Mouse (Mus musculus): Measurements from ENCODE around the gene Ttyh3. TPM values are rescaled to one million over a fixed set of nuclear protein-coding genes. Genes with fewer than 3 reads are reported as not detected.

Gene Ttyh3
- polyA plus RNA-seq, 1 experiment from 2014 or later, result 83.3 TPM

GRCm38 (mm10) chr5:140596927-140597588 is 51.8 kb downstream of the Ttyh3 start:
- H3K9ac ChIP-seq (ENCODE audit: low read length), result no peak overlapping the region
- no peaks in the 10 kb centered on the region for H3K4me1 ChIP-seq (replicated peaks; ENCODE audit: control insufficient read depth, insufficient read depth, low read length)
- 80% methylated on average over 18 of the region's 18 CpGs for WGBS
- ATAC-seq (replicated peaks; ENCODE audit: low FRiP score) (no peak), DNase-seq (ENCODE audit: low spot score) (no peak)
- no peak overlapping the region for H3K4me3 ChIP-seq (ENCODE audit: low read depth, low read length)
- H3K36me3 ChIP-seq (ENCODE audit: control insufficient read depth, insufficient read depth, low read length), result no peaks in the 10 kb centered on the region
- H3K4me2 ChIP-seq (ENCODE audit: low read depth, low read length, severe bottlenecking), result no peak overlapping the region
- no peaks in the 10 kb centered on the region for H3K9me3 ChIP-seq (ENCODE audit: control insufficient read depth, low read length)
- no peaks in the 10 kb centered on the region for H3K27me3 ChIP-seq (ENCODE audit: control insufficient read depth, insufficient read depth, low read length)
- no peak overlapping the region for H3K27ac ChIP-seq (ENCODE audit: low read depth, low read length)

DNA sequence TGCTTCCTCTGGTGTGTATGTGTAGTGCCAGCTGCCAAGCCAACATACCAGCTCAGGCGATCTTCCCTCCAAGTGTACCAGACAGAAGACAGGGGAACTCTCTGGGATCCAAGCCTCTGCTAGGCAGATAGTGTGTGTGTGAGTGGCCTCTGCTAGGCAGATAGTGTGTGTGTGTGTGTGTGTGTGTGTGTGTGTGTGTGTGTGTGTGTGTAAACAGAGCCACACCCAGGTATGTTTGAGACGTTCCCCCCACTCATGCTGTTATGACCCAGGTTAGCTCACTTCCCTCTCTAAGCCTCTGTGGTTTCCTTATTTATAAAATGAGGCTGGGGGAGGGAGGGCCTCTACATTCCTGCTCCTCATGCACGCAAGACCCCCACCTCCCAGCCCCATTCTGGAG is 52.4 kb downstream of the Ttyh3 start:
- DNase-seq (ENCODE audit: low spot score) (no peak), ATAC-seq (replicated peaks; ENCODE audit: low FRiP score) (no peak)
- Histone ChIP-seq H3K9me3 (ENCODE audit: control insufficient read depth, low read length) (no peaks in the 10 kb centered on the region), H3K4me1 (replicated peaks; ENCODE audit: control insufficient read depth, insufficient read depth, low read length) (no peaks in the 10 kb centered on the region), H3K27ac (ENCODE audit: low read depth, low read length) (no peak overlapping the region), H3K4me3 (ENCODE audit: low read depth, low read length) (no peak overlapping the region), H3K4me2 (ENCODE audit: low read depth, low read length, severe bottlenecking) (no peak overlapping the region), H3K36me3 (ENCODE audit: control insufficient read depth, insufficient read depth, low read length) (no peaks in the 10 kb centered on the region), H3K9ac (ENCODE audit: low read length) (no peak overlapping the region), H3K27me3 (ENCODE audit: control insufficient read depth, insufficient read depth, low read length) (no peaks in the 10 kb centered on the region)
- 77% methylated on average over 3 of the region's 3 CpGs for WGBS

GRCm38 (mm10) chr5:140594846-140595245 is 54.0 kb downstream of the Ttyh3 start:
- Histone ChIP-seq H3K4me3 (ENCODE audit: low read depth, low read length) (no peak overlapping the region), H3K4me1 (replicated peaks; ENCODE audit: control insufficient read depth, insufficient read depth, low read length) (no peaks in the 10 kb centered on the region), H3K27me3 (ENCODE audit: control insufficient read depth, insufficient read depth, low read length) (no peaks in the 10 kb centered on the region), H3K4me2 (ENCODE audit: low read depth, low read length, severe bottlenecking) (no peak overlapping the region), H3K27ac (ENCODE audit: low read depth, low read length) (no peak overlapping the region), H3K9me3 (ENCODE audit: control insufficient read depth, low read length) (no peaks in the 10 kb centered on the region), H3K9ac (ENCODE audit: low read length) (no peak overlapping the region), H3K36me3 (ENCODE audit: control insufficient read depth, insufficient read depth, low read length) (no peaks in the 10 kb centered on the region)
- DNase-seq (ENCODE audit: low spot score), result no peak
- ATAC-seq (replicated peaks; ENCODE audit: low FRiP score), result no peak
- WGBS, result 65% methylated on average over 5 of the region's 5 CpGs

DNA sequence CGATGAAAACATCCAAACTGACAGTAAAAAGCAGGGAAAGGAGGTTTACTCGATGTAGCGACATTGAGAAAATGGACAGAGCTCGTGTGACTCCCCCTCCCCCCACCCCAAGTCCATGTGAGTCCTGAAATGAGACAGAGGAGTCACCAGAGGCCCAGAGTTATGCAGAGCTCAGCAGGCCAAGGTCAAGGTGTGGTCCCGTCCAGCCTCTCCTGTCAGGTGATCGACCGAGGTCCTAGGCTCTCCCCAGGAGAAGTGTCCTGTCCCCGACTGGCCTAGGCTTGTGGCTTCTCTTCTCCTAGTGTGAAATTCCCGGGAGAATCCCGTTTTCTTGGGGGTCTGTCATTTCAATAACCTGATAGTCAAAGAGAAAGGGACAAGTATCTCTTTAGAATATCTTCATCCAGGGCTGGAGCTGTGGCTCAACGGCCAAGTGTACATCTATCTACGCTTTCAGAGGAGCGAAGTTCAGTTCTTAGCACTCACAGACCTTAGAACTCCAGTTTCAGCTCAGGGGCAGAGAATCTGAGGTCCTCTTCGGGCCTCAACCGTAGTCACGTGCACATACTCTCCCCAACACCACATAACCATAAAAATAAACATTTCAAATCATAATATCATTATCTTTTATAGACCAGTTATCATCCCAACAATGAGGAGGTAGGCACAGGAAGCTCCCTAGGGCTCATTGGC is 59.6 kb downstream of the Ttyh3 start:
- ATAC-seq (replicated peaks; ENCODE audit: low FRiP score) (no peak), DNase-seq (ENCODE audit: low spot score) (no peak)
- Histone ChIP-seq H3K4me1 (replicated peaks; ENCODE audit: control insufficient read depth, insufficient read depth, low read length) (peaks cover 7% of the 10 kb centered on the region), H3K4me2 (ENCODE audit: low read depth, low read length, severe bottlenecking) (no peak overlapping the region), H3K4me3 (ENCODE audit: low read depth, low read length) (no peak overlapping the region), H3K36me3 (ENCODE audit: control insufficient read depth, insufficient read depth, low read length) (no peaks in the 10 kb centered on the region), H3K9ac (ENCODE audit: low read length) (no peak overlapping the region), H3K27me3 (ENCODE audit: control insufficient read depth, insufficient read depth, low read length) (no peaks in the 10 kb centered on the region), H3K27ac (ENCODE audit: low read depth, low read length) (no peak overlapping the region), H3K9me3 (ENCODE audit: control insufficient read depth, low read length) (no peaks in the 10 kb centered on the region)
- 91% methylated on average over 16 of the region's 16 CpGs for WGBS

DNA sequence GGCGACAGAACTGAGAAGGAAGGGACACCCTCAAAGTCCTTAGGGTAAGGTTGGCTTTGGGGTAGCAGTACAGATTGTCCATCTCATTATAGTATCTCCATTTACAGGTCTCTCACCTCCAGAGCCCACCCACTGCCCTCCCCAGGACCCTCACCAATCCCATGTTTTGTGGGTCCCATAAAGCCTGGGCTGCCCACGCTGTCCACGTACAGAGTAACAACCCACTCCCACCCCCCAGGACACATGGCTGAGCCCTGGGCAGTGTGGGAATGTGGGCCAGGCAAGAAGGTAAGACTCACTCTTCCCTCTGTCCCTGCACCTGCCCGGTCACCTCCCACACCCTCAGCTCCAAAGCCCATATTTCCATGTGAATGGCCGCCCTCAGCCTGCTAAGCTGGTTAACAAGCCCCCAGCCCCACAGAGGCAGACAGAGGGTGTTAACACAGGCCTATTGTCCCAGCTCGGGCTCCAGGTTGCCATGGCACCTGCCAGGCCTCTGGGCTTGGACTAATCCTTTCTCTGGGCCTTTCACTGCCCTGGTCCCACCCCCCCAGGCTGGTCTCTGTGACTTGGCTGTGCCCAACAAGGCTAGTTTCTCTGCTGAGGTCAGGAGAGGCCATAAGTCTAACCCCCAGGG is 65.0 kb downstream of the Ttyh3 start:
- H3K9ac ChIP-seq (ENCODE audit: low read length), result peak overlapping the region; percentile 49; the same call in 1 of the 2 replicates
- ATAC-seq (replicated peaks; ENCODE audit: low FRiP score) (peak; percentile 87), DNase-seq (ENCODE audit: low spot score) (peak; percentile 93)
- H3K4me1 ChIP-seq (replicated peaks; ENCODE audit: control insufficient read depth, insufficient read depth, low read length), result peaks cover 49% of the 10 kb centered on the region
- H3K4me2 ChIP-seq (ENCODE audit: low read depth, low read length, severe bottlenecking), result peak overlapping the region; percentile 34; the same call in 1 of the 2 replicates
- no peaks in the 10 kb centered on the region for H3K36me3 ChIP-seq (ENCODE audit: control insufficient read depth, insufficient read depth, low read length)
- H3K27me3 ChIP-seq (ENCODE audit: control insufficient read depth, insufficient read depth, low read length), result no peaks in the 10 kb centered on the region
- H3K9me3 ChIP-seq (ENCODE audit: control insufficient read depth, low read length), result no peaks in the 10 kb centered on the region
- H3K4me3 ChIP-seq (ENCODE audit: low read depth, low read length), result no peak overlapping the region
- H3K27ac ChIP-seq (ENCODE audit: low read depth, low read length), result peak overlapping the region; percentile 92
- WGBS, result 6% methylated on average over 6 of the region's 6 CpGs

DNA sequence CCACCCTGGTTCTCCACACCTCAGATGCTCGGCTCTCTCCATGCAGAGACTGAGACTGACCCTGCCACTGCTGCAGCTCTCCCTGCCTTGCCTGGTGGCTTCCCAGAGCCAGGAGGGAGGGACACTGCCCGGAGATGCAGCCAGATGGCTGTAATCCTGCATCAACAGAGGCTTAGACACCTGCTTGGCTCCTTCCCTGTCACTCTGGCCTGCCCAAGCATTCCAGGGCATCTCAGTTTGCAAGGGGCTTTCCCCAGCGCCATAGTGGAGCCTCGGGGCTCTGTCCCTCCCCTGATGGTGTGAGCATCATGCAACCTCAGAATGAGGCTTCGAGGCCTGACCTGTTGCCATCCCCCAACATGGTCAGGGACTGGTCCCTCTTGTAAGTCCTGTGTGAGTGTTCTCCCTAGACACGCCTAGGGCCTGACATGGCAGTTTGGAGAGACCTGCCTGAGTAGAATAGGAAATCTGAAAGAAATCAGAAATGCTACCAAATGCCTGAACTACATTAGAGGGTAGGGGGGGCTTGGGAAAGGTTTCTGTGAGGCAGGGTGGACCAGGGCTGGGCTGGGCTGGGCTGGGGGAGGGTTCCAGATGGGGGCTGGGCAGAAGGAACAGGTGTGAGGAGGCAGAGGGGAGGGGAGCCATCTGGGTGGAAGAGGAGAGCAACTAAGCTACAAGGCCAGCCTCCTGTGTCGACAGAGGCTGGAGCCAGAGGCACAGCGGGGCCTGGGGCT is 65.7 kb downstream of the Ttyh3 start:
- 5% methylated on average over 8 of the region's 8 CpGs for WGBS

GRCm38 (mm10) chr5:140581569-140581968 is 67.3 kb downstream of the Ttyh3 start:
- Histone ChIP-seq H3K27ac (ENCODE audit: low read depth, low read length) (peak overlapping the region; percentile 48; the same call in 1 of the 2 replicates), H3K4me2 (ENCODE audit: low read depth, low read length, severe bottlenecking) (no peak overlapping the region), H3K4me3 (ENCODE audit: low read depth, low read length) (no peak overlapping the region), H3K36me3 (ENCODE audit: control insufficient read depth, insufficient read depth, low read length) (no peaks in the 10 kb centered on the region), H3K9me3 (ENCODE audit: control insufficient read depth, low read length) (no peaks in the 10 kb centered on the region), H3K9ac (ENCODE audit: low read length) (no peak overlapping the region), H3K27me3 (ENCODE audit: control insufficient read depth, insufficient read depth, low read length) (no peaks in the 10 kb centered on the region), H3K4me1 (replicated peaks; ENCODE audit: control insufficient read depth, insufficient read depth, low read length) (peaks cover 47% of the 10 kb centered on the region)
- ATAC-seq (replicated peaks; ENCODE audit: low FRiP score), result 0 out of 2 replicates have a peak, but pooled peaks have one; percentile 8
- DNase-seq (ENCODE audit: low spot score), result peak; percentile 70
- 0% methylated on average over 4 of the region's 5 CpGs for WGBS

More for the DNA sequence above, 65.7 kb downstream of the Ttyh3 start:
- Histone ChIP-seq H3K4me2 (ENCODE audit: low read depth, low read length, severe bottlenecking) (peak overlapping the region; percentile 34; the same call in 1 of the 2 replicates), H3K9ac (ENCODE audit: low read length) (peak overlapping the region; percentile 49; the same call in 1 of the 2 replicates), H3K27ac (ENCODE audit: low read depth, low read length) (peak overlapping the region; percentile 92), H3K9me3 (ENCODE audit: control insufficient read depth, low read length) (no peaks in the 10 kb centered on the region), H3K4me3 (ENCODE audit: low read depth, low read length) (no peak overlapping the region), H3K36me3 (ENCODE audit: control insufficient read depth, insufficient read depth, low read length) (no peaks in the 10 kb centered on the region), H3K4me1 (replicated peaks; ENCODE audit: control insufficient read depth, insufficient read depth, low read length) (peaks cover 50% of the 10 kb centered on the region), H3K27me3 (ENCODE audit: control insufficient read depth, insufficient read depth, low read length) (no peaks in the 10 kb centered on the region)
- DNase-seq (ENCODE audit: low spot score), result peak; percentile 76
- ATAC-seq (replicated peaks; ENCODE audit: low FRiP score), result peak; percentile 43

DNA sequence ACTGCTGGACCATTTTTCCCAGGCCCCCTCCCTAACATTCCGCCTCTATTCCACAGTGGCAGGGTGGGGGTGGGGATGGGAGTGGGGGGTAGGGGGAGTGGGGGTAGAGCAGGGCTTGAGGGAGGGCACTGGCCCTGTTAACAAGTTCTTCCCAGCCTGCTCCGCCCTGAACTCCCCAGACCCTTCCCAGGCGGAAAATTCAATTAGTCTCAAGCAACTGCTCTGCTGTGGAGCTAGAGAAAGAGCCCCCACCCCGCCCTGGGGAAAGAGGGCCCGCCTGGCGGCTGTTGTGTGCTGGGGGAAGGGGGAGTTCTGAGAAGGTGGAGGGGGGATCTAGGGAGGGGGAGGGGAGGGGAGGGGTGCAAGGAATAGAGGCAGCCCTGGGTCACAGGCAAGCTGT is 69.1 kb downstream of the Ttyh3 start:
- Histone ChIP-seq H3K27ac (ENCODE audit: low read depth, low read length) (peak overlapping the region; percentile 76), H3K27me3 (ENCODE audit: control insufficient read depth, insufficient read depth, low read length) (no peaks in the 10 kb centered on the region), H3K4me2 (ENCODE audit: low read depth, low read length, severe bottlenecking) (no peak overlapping the region), H3K4me1 (replicated peaks; ENCODE audit: control insufficient read depth, insufficient read depth, low read length) (peaks cover 47% of the 10 kb centered on the region), H3K4me3 (ENCODE audit: low read depth, low read length) (no peak overlapping the region), H3K9ac (ENCODE audit: low read length) (no peak overlapping the region), H3K36me3 (ENCODE audit: control insufficient read depth, insufficient read depth, low read length) (no peaks in the 10 kb centered on the region), H3K9me3 (ENCODE audit: control insufficient read depth, low read length) (no peaks in the 10 kb centered on the region)
- WGBS, result 3% methylated on average over 6 of the region's 6 CpGs
- ATAC-seq (replicated peaks; ENCODE audit: low FRiP score) (peak; percentile 74), DNase-seq (ENCODE audit: low spot score) (peak; percentile 90)
